Mouse (Mus musculus) bone marrow macrophage, adult 2 months (primary cell): ENCODE data around the gene Aldh3b1. TPM values are rescaled to one million over a fixed set of nuclear protein-coding genes. Genes with fewer than 3 reads are reported as not detected.
A peak's percentile ranks its signal among the peaks of the same experiment; 100 is the strongest.

Experiments
- H3K27ac ChIP-seq: 2 replicates; pipeline ENCODE4 v1.5.1; 2012; ENCODE audit warnings: low read depth, low read length; ENCODE audit not compliant: insufficient read depth
- H3K4me1 ChIP-seq: 2 replicates; pipeline ENCODE4 v1.6.1; 2012; ENCODE audit warnings: low read length; ENCODE audit not compliant: control insufficient read depth, insufficient read depth
- H3K4me3 ChIP-seq: 2 replicates; pipeline ENCODE4 v1.5.1; 2012; ENCODE audit warnings: mild to moderate bottlenecking, low read length, moderate library complexity; ENCODE audit not compliant: insufficient read depth
- CTCF ChIP-seq: IDR thresholded peaks from 2 replicates; pipeline ENCODE4 v1.5.1; 2012; ENCODE audit warnings: low read depth, mild to moderate bottlenecking, low read length, moderate library complexity
- POLR2A ChIP-seq: IDR thresholded peaks from 2 replicates; pipeline ENCODE4 v1.6.1; 2012; ENCODE audit warnings: mild to moderate bottlenecking, low read depth, low read length, borderline replicate concordance
- polyA plus RNA-seq: library from polyadenylated mRNA; stranded (reverse); fragments of >200 nt; gene quantifications from 2 replicates; pipeline ENCODE4 v1.2.4, GENCODE M21; 2012; ENCODE audit not compliant: missing spikeins, insufficient read depth, insufficient read length

The Aldh3b1 gene
- polyA plus RNA-seq, 1 experiment: 83.9 TPM

DNA sequence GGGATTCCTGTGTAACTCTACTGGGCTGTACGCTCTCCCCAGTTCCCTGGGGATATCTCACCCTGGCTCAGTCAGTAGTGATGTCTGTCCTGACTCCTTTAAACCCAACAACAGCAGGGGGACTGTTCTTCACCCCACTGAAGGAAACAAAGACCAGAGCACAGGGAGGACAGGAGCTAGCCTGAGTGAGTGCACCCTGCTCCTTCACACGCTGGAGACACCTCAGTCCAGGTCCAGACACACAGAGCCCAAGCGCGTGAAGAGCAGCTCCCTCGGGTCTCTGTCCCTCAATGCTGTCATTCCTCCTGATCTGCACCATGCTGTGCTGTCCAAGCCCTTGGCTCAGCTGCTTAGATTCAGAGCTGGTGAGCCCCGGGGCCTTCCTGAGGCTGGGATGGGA is 2.9 kb downstream of the Aldh3b1 start:
- peak overlapping the region; percentile 28 for H3K27ac ChIP-seq
- H3K4me1 ChIP-seq: peaks cover 71% of the 10 kb centered on the region
- TF ChIP-seq POLR2A: no peak
- no peak overlapping the region for H3K4me3 ChIP-seq

DNA sequence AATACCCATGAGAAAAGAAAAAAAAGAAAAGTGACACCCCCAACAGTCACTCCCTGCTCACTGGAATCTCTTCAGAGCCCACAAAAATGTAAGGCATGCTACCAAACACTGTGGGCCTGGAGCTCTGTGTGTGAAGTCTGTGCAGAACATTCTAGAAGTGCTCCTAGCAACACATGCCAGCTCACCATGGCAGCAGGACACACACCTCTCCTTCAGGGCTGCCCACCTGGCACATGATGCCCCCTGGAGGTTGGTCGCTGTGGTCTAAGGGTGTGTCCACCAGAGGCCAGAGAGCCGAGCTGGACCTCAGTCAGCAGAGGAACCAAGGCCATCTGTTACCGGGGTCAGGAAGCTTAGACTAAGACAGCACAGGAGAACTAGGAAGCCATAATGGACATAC is 3.3 kb downstream of the Aldh3b1 start:
- H3K4me3 ChIP-seq: no peak overlapping the region
- peak overlapping the region; percentile 28 for H3K27ac ChIP-seq
- TF ChIP-seq CTCF (no peak), POLR2A (no peak)
- peaks cover 69% of the 10 kb centered on the region for H3K4me1 ChIP-seq

DNA sequence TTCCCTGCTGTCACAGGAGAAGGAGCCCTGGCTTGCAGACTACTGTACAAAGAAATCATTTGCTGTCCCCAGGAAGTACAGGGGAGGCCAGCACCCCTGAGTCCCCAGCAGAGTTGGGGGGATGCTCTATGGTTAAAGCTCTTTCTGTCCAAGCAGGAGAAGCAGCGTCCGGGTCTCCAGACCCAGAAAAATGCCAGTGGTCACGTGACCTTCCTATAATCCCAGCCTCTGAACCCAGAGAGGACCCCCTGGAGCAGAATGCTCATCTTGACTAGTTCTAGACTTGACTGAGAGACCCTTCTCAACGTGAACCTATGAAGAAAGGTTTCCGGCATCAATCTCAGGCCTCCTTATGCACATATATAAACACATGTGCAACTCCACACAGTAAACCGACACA is 3.7 kb downstream of the Aldh3b1 start:
- TF ChIP-seq POLR2A: no peak
- no peak for TF ChIP-seq CTCF
- Histone ChIP-seq H3K4me3 (no peak overlapping the region), H3K4me1 (peaks cover 66% of the 10 kb centered on the region), H3K27ac (no peak overlapping the region)

DNA sequence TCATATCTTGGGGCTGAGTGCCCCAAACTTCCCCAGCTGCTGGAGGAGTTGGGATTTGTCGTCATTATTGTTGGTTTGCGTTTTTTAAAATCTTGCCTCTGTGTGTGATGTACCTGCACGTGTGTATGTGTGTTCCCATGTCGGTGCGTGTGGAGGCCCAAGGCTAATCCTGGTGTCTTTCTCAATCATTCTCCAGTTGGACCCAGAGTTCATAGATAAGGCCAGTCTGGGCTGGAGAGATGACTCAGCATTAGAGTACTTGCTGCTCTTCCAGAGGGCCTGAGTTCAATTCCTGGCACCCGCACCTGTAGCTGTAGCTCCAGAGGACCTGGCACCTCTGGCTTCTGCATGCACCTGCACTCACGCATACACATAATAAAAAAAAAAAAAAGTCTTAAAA is 4.7 kb downstream of the Aldh3b1 start:
- H3K27ac ChIP-seq: peak overlapping the region; percentile 89
- TF ChIP-seq POLR2A (no peak), CTCF (no peak)
- no peak overlapping the region for H3K4me3 ChIP-seq
- H3K4me1 ChIP-seq: peaks cover 63% of the 10 kb centered on the region

DNA sequence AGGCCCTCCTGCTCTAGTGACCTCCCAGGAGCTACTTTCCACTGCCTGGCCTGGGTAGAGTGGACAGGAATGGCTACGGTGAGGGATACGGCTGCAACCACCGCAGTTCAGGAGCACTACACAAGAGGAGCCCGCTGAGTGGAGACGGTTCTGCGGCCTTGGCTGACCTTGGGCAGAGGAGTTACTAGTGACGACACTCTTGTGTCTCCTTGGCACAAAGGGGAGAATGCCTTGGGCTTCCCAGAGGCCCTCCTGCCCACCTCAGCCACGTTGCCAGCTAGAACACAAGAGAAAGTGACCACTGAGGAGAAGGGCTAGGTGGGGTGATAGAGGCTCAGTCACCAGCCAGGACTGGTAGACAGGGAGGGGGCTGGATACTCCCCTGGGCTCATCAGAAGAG is 5.4 kb downstream of the Aldh3b1 start:
- Histone ChIP-seq H3K4me1 (peaks cover 63% of the 10 kb centered on the region), H3K4me3 (no peak overlapping the region), H3K27ac (peak overlapping the region; percentile 89)
- TF ChIP-seq POLR2A (no peak), CTCF (no peak)

DNA sequence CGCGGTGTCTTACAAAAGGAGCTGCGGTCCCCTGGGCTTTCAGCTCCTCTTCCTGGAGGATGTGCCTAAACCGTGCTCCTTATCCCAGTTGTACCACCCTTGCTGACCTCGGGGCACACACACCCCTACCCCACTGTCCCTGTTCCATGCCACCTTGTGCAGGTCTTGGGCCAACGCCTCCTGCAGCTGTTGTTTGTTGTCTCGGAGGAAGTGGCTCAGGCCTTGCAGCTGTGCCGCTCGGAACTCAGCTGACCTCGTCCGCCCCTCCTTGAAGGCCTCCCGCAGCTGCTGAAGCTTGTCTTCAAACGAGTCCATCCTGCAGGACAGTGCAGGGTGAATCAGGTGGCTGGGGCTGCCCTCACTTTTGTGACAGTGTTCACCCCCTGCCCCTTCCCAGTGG is 6.0 kb downstream of the Aldh3b1 start:
- H3K27ac ChIP-seq: peak overlapping the region; percentile 89
- peaks cover 60% of the 10 kb centered on the region for H3K4me1 ChIP-seq
- no peak overlapping the region for H3K4me3 ChIP-seq
- TF ChIP-seq CTCF (no peak), POLR2A (no peak)

DNA sequence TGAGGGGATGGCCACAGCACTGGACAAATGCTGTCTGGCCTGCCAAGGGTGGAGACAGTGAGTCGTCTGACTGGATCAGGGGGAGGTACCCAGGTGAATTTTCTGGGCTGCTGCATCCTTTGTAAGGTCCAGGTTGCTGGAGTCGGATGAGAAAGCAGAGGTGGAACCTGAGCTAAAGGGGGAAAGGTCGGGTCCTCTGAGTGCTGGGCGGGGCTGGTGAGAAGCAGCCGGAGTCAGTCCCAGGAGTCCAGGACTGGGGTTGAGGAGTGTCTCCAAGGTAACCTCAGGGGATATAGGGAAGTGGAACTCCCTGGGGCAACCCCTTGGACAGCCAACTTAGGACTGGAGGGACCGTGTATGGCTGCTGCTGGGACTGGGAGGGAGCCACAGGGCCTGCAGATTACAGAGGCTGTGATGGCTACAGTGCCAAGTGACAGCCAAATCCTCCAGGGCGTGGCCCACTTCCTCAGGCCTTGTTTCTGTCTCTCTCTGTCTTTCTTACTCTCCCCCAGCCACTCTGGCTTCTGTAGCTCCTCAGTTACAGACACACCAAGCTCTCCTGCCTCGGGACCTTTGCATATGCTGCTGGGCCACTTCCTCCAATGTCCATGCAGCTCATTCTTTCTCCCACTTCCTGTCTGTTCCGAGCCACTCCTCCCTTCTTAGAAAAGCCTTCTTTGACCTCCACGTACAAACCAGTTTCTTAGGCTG is 6.8 kb downstream of the Aldh3b1 start:
- Histone ChIP-seq H3K27ac (peak overlapping the region; percentile 89), H3K4me3 (no peak overlapping the region), H3K4me1 (peaks cover 55% of the 10 kb centered on the region)
- no peak; the same call in 1 of the 2 replicates for TF ChIP-seq CTCF
- no peak for TF ChIP-seq POLR2A

DNA sequence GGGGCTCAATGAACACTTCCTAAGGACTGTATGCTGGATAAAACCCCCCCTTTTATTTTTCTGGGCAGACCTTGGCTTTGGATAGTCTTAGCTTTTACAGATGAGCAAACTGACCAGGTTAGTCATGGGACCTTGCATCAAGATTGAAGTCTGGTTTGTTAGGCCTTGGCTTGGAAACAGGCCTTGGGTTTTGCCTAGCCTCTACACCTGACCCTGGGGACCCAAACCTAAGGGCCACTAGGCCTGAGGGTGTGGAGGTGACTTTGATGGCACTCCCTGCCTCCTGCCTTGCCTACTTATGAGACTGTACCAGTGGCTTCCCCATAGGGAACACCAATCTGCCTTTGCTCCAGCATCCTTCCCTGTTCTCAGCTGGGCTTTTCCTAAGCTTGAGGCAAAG is 9.7 kb downstream of the Aldh3b1 start:
- Histone ChIP-seq H3K27ac (no peak overlapping the region), H3K4me1 (peaks cover 40% of the 10 kb centered on the region), H3K4me3 (no peak overlapping the region)
- TF ChIP-seq CTCF (no peak), POLR2A (no peak)

DNA sequence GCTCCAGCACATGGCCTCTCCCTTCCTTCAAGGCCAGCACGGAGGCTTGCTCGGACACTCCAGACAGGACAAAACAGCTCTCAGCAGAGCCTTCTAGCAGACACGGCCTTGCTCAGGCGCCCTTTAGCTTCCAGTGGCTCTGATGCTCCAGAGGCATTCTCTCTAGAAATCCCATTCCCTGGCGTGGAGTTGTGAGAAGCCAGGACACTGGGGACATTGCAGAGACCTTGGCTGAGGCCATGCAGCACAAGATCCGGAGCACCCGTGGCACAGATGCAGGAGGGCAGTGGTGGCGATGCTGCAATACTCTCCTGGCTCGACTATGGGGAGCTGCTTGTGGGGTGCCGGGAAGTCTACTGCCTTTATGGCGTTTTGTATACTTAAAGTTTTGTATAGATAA is 12.9 kb downstream of the Aldh3b1 start:
- Histone ChIP-seq H3K4me1 (peaks cover 27% of the 10 kb centered on the region), H3K4me3 (no peak overlapping the region), H3K27ac (0 out of 2 replicates have a peak overlapping the region, but pooled peaks have one; percentile 0)
- TF ChIP-seq CTCF (no peak), POLR2A (no peak)

DNA sequence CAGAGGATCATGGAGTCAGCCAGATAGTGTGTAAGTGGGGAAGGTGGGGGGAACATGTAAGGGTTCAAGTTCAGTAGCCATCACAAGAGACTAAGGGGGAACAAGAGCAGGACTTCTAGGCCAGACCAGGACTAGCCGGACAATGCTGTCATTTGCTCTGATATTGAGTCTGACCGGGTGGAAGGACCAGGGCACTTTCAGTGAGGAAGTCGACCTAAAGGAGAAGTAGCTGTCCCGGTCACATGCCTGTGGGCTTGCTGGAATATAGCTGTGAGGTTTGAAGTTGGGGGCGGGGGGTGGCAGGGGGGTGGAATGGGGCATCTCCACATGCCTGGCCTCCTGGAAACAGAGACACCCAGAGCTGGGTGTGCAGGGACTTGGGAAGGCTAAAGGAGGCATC is 15.1 kb downstream of the Aldh3b1 start:
- TF ChIP-seq POLR2A (0 out of 2 replicates have a peak, but pooled peaks have one; percentile 48), CTCF (no peak)
- H3K4me3 ChIP-seq: no peak overlapping the region
- H3K4me1 ChIP-seq: peaks cover 49% of the 10 kb centered on the region
- H3K27ac ChIP-seq: peak overlapping the region; percentile 96

DNA sequence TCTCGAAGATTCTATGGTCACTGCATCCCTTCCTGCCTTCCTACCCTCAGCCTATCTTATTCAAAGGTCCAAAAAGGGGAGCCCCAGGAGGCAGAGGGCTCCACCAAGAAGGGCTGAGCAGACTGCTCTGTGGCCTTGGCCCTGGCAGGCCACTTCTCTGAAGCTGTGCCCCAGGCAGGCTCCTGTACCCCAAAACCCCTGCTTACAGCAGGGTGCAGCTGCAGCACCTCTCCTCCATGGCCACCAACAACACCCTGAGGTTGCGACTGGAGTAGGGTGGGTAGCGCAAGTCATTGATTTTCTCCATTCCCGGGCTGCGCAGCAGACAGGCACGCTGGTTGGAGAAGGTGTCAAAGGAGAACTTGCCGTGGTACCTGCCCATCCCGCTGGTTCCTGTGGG is 15.9 kb downstream of the Aldh3b1 start:
- Histone ChIP-seq H3K4me1 (peaks cover 56% of the 10 kb centered on the region), H3K27ac (peak overlapping the region; percentile 90), H3K4me3 (peak overlapping the region; percentile 73)
- TF ChIP-seq POLR2A (no peak), CTCF (no peak)
